Mouse (Mus musculus) lung, postnatal 0 days (tissue): ENCODE measurements around the gene Zfp518b. TPM values are rescaled to one million over a fixed set of nuclear protein-coding genes. Genes with fewer than 3 reads are reported as not detected.
A peak's percentile ranks its signal among the peaks of the same experiment; 100 is the strongest.

Experiments used
- ATAC-seq: fragments of 200-750 bp; cut with Nextera tagmentation; 2 replicates; pipeline ENCODE4 v1.8.0; 2017; ENCODE audit warnings: moderate library complexity
- DNase-seq: peaks from one replicate; pipeline ENCODE4 v3.0.0-alpha.2; 2016; ENCODE audit warnings: low spot score
- H3K27ac ChIP-seq: fragments of 300-500 bp; sonication (generic); 2 replicates; pipeline ENCODE4 v1.5.1; 2014; ENCODE audit warnings: antibody characterized with exemption, mild to moderate bottlenecking, low read length, mixed read lengths
- H3K27me3 ChIP-seq: fragments of 300-500 bp; sonication (generic); replicated peaks from 2 replicates; pipeline ENCODE4 v1.6.1; 2014; ENCODE audit warnings: low read length, mixed read lengths; ENCODE audit not compliant: insufficient read depth
- H3K36me3 ChIP-seq: fragments of 300-500 bp; sonication (generic); 2 replicates; pipeline ENCODE4 v1.6.1; 2014; ENCODE audit warnings: low read length, mixed read lengths; ENCODE audit not compliant: insufficient read depth
- H3K4me1 ChIP-seq: fragments of 300-500 bp; sonication (generic); 2 replicates; pipeline ENCODE4 v1.6.1; 2014; ENCODE audit warnings: antibody characterized with exemption, low read depth, low read length, mixed read lengths; ENCODE audit not compliant: insufficient read depth
- H3K4me2 ChIP-seq: fragments of 300-500 bp; sonication (generic); replicated peaks from 2 replicates; pipeline ENCODE4 v1.6.1; 2014; ENCODE audit warnings: low read depth, mild to moderate bottlenecking, low read length, moderate library complexity, mixed read lengths
- H3K4me3 ChIP-seq: fragments of 300-500 bp; sonication (generic); 2 replicates; pipeline ENCODE4 v1.5.1; 2014; ENCODE audit warnings: low read depth, low read length
- H3K9ac ChIP-seq: fragments of 300-500 bp; sonication (generic); replicated peaks from 2 replicates; pipeline ENCODE4 v1.6.1; 2014; ENCODE audit warnings: low read depth, mild to moderate bottlenecking
- H3K9me3 ChIP-seq: fragments of 300-500 bp; sonication (generic); 2 replicates; pipeline ENCODE4 v1.6.1; 2016; ENCODE audit warnings: low read length, mixed read lengths
- CTCF ChIP-seq: IDR thresholded peaks from 2 replicates; pipeline ENCODE4 v1.5.1; 2016; ENCODE audit warnings: antibody characterized with exemption, mild to moderate bottlenecking
- EP300 ChIP-seq: IDR thresholded peaks from 2 replicates; pipeline ENCODE4 v1.6.1; 2016; ENCODE audit warnings: antibody characterized with exemption, mild to moderate bottlenecking, control low read depth
- WGBS: fragments of 180-500 bp; shearing (Covaris S2); extraction: QIAGEN DNeasy Blood & Tissue Kit; methylation state at CpG from one replicate; pipeline ENCODE4 v1.1.7; 2014; 5-methylcytosine and 5-hydroxymethylcytosine counted together
- polyA plus RNA-seq: library from polyadenylated mRNA; unstranded; fragments of >200 nt; fragmentation: Nextera tagmentation; extraction: Ambion mirVana; gene quantifications from 2 replicates; pipeline ENCODE4 v1.2.1, GENCODE M21; 2015

Gene Zfp518b
- polyA plus RNA-seq, 1 experiment from 2014 or later: 2.9 TPM

- ATAC-seq: no peak
- Histone ChIP-seq H3K27me3 (no peaks in the 10 kb centered on the region), H3K36me3 (no peaks in the 10 kb centered on the region), H3K4me3 (no peak overlapping the region), H3K9ac (no peak overlapping the region), H3K9me3 (no peaks in the 10 kb centered on the region), H3K4me2 (no peak overlapping the region), H3K4me1 (no peaks in the 10 kb centered on the region), H3K27ac (no peak overlapping the region)
- 49% methylated on average over 11 of the region's 11 CpGs for WGBS
- no peak for TF ChIP-seq CTCF
- TF ChIP-seq EP300: no peak
- no peak for DNase-seq
These were observed 50.1 kb downstream of the Zfp518b start for GRCm38 (mm10) chr5:38634321-38635164.

DNA sequence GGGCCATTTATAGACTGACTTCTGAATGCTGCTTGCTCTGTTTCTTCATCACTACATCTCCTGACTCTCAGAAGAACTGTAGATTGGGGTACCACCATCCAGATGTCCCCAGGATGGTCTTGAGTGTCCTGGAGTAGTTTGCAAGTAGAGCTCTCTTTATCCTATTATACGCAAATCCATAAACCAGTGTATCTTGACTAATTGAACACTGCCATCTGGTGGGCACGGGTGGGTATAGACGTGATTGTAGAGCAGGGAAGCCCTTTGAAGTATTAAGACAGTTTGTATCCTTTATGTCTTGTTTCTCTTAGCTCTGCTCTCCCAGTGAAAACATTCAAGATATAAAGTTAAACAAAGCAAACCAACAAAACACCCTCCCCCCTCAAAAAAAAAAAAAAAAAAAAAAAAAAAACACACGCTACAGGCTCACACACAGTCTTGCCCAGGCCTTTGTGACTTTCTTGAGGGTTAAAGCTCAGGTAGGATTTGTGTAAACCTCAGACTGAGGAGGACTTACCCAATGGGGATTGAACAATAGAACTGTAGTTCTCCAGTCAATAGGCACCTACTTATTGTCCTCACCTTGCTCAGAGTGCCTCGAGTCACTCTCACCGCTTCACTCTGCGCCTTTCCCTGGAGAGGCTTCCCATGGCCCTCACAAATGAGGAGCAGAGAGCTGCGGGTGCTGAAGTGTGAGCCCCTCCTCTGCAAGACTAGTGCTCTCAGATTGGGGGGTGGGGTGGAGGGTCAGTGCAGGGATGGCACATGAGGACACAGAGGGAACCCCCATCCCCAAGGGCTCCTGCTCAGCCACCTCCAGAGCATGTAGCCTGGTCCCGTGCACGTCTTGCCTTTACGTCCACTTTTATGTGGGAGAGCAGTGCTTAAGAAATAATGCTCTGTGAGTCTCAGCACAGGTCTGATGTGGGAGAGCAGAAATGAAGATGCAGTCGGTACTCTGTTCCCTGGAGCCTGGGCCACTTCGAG, 51.9 kb downstream of the Zfp518b start:
- Histone ChIP-seq H3K4me2 (no peak overlapping the region), H3K9me3 (no peaks in the 10 kb centered on the region), H3K4me3 (no peak overlapping the region), H3K9ac (no peak overlapping the region), H3K27me3 (no peaks in the 10 kb centered on the region), H3K36me3 (no peaks in the 10 kb centered on the region), H3K4me1 (no peaks in the 10 kb centered on the region), H3K27ac (no peak overlapping the region)
- no peak for ATAC-seq
- DNase-seq: peak; percentile 77
- TF ChIP-seq CTCF: peak; percentile 85
- TF ChIP-seq EP300: no peak
- WGBS: 63% methylated on average over 13 of the region's 13 CpGs

DNA sequence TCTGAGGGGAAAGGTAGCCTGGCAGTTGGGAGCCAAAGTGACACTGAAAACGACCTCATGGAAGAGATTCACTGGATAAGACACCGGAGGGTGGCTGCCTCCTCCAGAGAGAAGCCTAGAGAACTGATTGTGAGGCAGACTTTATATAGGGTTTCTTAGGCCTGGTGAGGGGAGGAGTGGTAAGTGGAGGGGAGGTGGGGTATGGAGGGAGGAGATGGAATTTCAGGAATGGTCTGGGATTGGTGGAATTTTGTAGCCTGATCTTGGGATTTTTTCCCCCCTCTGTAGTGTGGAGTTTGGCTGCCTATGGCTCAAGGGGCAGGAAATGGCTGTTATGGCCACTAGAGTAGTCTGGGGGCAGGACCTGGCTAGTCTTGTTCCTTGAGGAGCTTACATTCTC, 56.6 kb downstream of the Zfp518b start:
- H3K36me3 ChIP-seq: no peaks in the 10 kb centered on the region
- H3K4me1 ChIP-seq: no peaks in the 10 kb centered on the region
- H3K27me3 ChIP-seq: no peaks in the 10 kb centered on the region
- H3K4me2 ChIP-seq: no peak overlapping the region
- 30% methylated on average over 2 of the region's 2 CpGs for WGBS
- no peak for TF ChIP-seq CTCF
- TF ChIP-seq EP300: no peak
- H3K27ac ChIP-seq: no peak overlapping the region
- no peak overlapping the region for H3K9ac ChIP-seq
- H3K4me3 ChIP-seq: no peak overlapping the region
- H3K9me3 ChIP-seq: no peaks in the 10 kb centered on the region
- ATAC-seq (no peak), DNase-seq (no peak)

DNA sequence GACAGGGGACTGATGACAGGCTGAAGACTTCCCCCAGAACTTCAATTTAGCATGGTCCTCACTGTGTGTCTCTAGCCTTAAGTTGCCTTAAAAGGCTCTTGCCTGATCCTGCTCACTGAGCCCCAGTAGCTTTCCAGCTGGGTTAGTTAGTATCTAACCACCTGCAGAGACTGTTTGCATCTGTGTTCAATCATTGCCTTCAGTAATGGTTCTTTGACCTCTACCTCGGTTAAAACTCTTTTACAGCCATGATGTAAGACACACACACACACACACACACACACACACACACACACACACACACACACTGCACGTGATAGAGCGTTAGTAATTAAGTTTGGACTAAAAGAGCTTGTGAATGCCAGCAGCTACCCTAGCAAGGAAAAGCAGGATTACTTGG, 57.7 kb downstream of the Zfp518b start:
- Histone ChIP-seq H3K9ac (no peak overlapping the region), H3K4me2 (no peak overlapping the region), H3K27ac (no peak overlapping the region), H3K4me3 (no peak overlapping the region), H3K4me1 (no peaks in the 10 kb centered on the region), H3K36me3 (no peaks in the 10 kb centered on the region), H3K27me3 (no peaks in the 10 kb centered on the region), H3K9me3 (no peaks in the 10 kb centered on the region)
- TF ChIP-seq EP300 (no peak), CTCF (no peak)
- no peak for ATAC-seq
- 65% methylated on average over 3 of the region's 3 CpGs for WGBS
- no peak for DNase-seq

GRCm38 (mm10) chr5:38620783-38621182, 63.8 kb downstream of the Zfp518b start:
- peak; percentile 66 for DNase-seq
- WGBS: 19% methylated on average over 5 of the region's 5 CpGs

DNA sequence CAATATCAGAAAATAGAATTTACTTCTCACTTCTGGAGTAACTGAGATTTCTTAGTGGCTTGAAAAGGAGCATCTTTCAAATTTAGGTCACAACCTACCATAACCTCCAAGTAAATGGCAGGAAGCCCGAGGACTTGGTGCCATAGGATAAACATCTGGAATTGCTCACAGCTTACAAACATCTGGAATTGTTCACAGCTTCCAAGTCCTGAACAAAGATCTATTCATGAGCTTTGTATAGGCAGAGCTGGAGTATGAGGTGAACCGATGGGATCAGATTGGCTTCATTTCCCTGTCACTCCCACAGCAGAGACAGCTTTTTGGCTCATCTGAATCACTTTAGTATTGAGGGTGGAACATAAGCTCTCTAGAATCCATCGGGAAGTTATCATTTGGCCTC, 65.7 kb downstream of the Zfp518b start:
- Histone ChIP-seq H3K4me1 (no peaks in the 10 kb centered on the region), H3K27me3 (no peaks in the 10 kb centered on the region), H3K36me3 (no peaks in the 10 kb centered on the region), H3K4me2 (no peak overlapping the region), H3K9ac (no peak overlapping the region), H3K27ac (no peak overlapping the region), H3K9me3 (no peaks in the 10 kb centered on the region), H3K4me3 (no peak overlapping the region)
- 48% methylated on average over 3 of the region's 3 CpGs for WGBS
- ATAC-seq (no peak), DNase-seq (no peak)
- no peak for TF ChIP-seq CTCF
- no peak for TF ChIP-seq EP300

More at GRCm38 (mm10) chr5:38620783-38621182, 63.8 kb downstream of the Zfp518b start:
- Histone ChIP-seq H3K9me3 (no peaks in the 10 kb centered on the region), H3K36me3 (no peaks in the 10 kb centered on the region), H3K4me1 (no peaks in the 10 kb centered on the region), H3K4me3 (no peak overlapping the region), H3K9ac (no peak overlapping the region), H3K27ac (no peak overlapping the region), H3K27me3 (no peaks in the 10 kb centered on the region), H3K4me2 (no peak overlapping the region)
- peak; percentile 70 for TF ChIP-seq CTCF
- no peak for TF ChIP-seq EP300
- ATAC-seq: no peak

Other genes starting within 250 kb of the Zfp518b start
- gene Slc2a9, start 181.7 kb downstream of the Zfp518b start, polyA plus RNA-seq: 2.2 and 2.4 TPM in 2 replicates
- 158 and 175 TPM in 2 replicates for gene Wdr1, start 121.6 kb downstream of the Zfp518b start, polyA plus RNA-seq
- gene Clnk, start 192.0 kb upstream of the Zfp518b start, polyA plus RNA-seq: 0.07 TPM in 1 of 2 replicates, not detected in the other